Mouse (Mus musculus): ENCODE data around the gene Ttll7.

GRCm38 (mm10) chr3:146812901-146813393, 39.2 kb upstream of the Ttll7 start, which contains the start of gene Prkacb:
- no peak for TF ChIP-seq POLR2A (IDR thresholded peaks at IDR 0.05; ENCODE audit: low read depth, low read length)
- no peak for TF ChIP-seq CTCF (IDR thresholded peaks at IDR 0.05; ENCODE audit: extremely low read depth, insufficient read depth, insufficient read length, insufficient replicate concordance)
